Mouse (Mus musculus) hindbrain, embryonic 16.5 days (tissue): ENCODE results near the gene Rps27l. TPM values are rescaled to one million over a fixed set of nuclear protein-coding genes. Genes with fewer than 3 reads are reported as not detected.
A peak's percentile ranks its signal among the peaks of the same experiment; 100 is the strongest.

Experiments
- ATAC-seq: fragments of 200-750 bp; cut with Nextera tagmentation; 2 replicates; pipeline ENCODE4 v1.8.0; 2017; ENCODE audit warnings: moderate TSS enrichment, moderate library complexity
- H3K27ac ChIP-seq: fragments of 300-500 bp; sonication (generic); 2 replicates; pipeline ENCODE4 v1.5.1; 2014; ENCODE audit warnings: low read depth, mild to moderate bottlenecking, control low read depth, low read length, moderate library complexity
- H3K27me3 ChIP-seq: fragments of 300-500 bp; sonication (generic); replicated peaks from 2 replicates; pipeline ENCODE4 v1.6.1; 2014; ENCODE audit warnings: low read length; ENCODE audit not compliant: control insufficient read depth, insufficient read depth
- H3K36me3 ChIP-seq: fragments of 300-500 bp; sonication (generic); 2 replicates; pipeline ENCODE4 v1.6.1; 2014; ENCODE audit warnings: mild to moderate bottlenecking, low read length, moderate library complexity, mixed read lengths; ENCODE audit not compliant: control insufficient read depth, insufficient read depth
- H3K4me1 ChIP-seq: fragments of 300-500 bp; sonication (generic); 2 replicates; pipeline ENCODE4 v1.6.1; 2014; ENCODE audit warnings: low read depth, low read length; ENCODE audit not compliant: control insufficient read depth, insufficient read depth
- H3K4me2 ChIP-seq: fragments of 300-500 bp; sonication (generic); 2 replicates; pipeline ENCODE4 v1.6.1; 2014; ENCODE audit warnings: mild to moderate bottlenecking, low read length, control low read depth, moderate library complexity
- H3K4me3 ChIP-seq: fragments of 300-500 bp; sonication (generic); 2 replicates; pipeline ENCODE4 v1.5.1; 2014; ENCODE audit warnings: mild to moderate bottlenecking, low read length, control low read depth, moderate library complexity
- H3K9ac ChIP-seq: fragments of 300-500 bp; sonication (generic); 2 replicates; pipeline ENCODE4 v1.6.1; 2014; ENCODE audit warnings: low read depth, mild to moderate bottlenecking, control low read depth, low read length, moderate library complexity
- H3K9me3 ChIP-seq: fragments of 300-500 bp; sonication (generic); 2 replicates; pipeline ENCODE4 v1.6.1; 2014; ENCODE audit warnings: mild to moderate bottlenecking, low read length, moderate library complexity; ENCODE audit not compliant: control insufficient read depth
- WGBS: fragments of 180-500 bp; shearing (Covaris S2); extraction: QIAGEN DNeasy Blood & Tissue Kit; methylation state at CpG from one replicate; pipeline ENCODE4 v1.1.7; 2014; 5-methylcytosine and 5-hydroxymethylcytosine counted together
- polyA plus RNA-seq: library from polyadenylated mRNA; unstranded; fragments of >200 nt; fragmentation: Nextera tagmentation; extraction: Ambion mirVana; gene quantifications from 2 replicates; pipeline ENCODE4 v1.2.1, GENCODE M21; 2015

The Rps27l gene
- 204 and 212 TPM in 2 replicates for polyA plus RNA-seq

GRCm38 (mm10) chr9:66945647-66946641 is at the start of gene Rps27l:
TSS of gene Rps27l (plus strand) at chr9:66946086.
- Histone ChIP-seq H3K27ac (peak within 1 kb of the TSS; percentile 84), H3K36me3 (no peaks in the 10 kb centered on the region), H3K27me3 (no peaks in the 10 kb centered on the region), H3K9me3 (no peaks in the 10 kb centered on the region), H3K9ac (peak within 1 kb of the TSS; percentile 89), H3K4me2 (peak within 1 kb of the TSS; percentile 87), H3K4me1 (peaks cover 3% of the 10 kb centered on the region), H3K4me3 (peak within 1 kb of the TSS; percentile 87)
- peak; percentile 99 for ATAC-seq
- WGBS, result under 1% methylated on average over 77 of the region's 77 CpGs

- ATAC-seq, result no peak
- Histone ChIP-seq H3K4me3 (no peak overlapping the region), H3K4me2 (no peak overlapping the region), H3K9ac (no peak overlapping the region), H3K27me3 (no peaks in the 10 kb centered on the region), H3K27ac (no peak overlapping the region), H3K9me3 (no peaks in the 10 kb centered on the region), H3K4me1 (0 out of 2 replicates have a peak, but pooled peaks cover 2% of the 10 kb centered on the region), H3K36me3 (no peaks in the 10 kb centered on the region)
- WGBS, result 65% methylated on average over 6 of the region's 6 CpGs
Measured at GRCm38 (mm10) chr9:66896951-66897350, 48.9 kb upstream of the Rps27l start.

GRCm38 (mm10) chr9:66897851-66898250 is 48.0 kb upstream of the Rps27l start:
- Histone ChIP-seq H3K27me3 (no peaks in the 10 kb centered on the region), H3K9ac (no peak overlapping the region)
- 68% methylated on average over 6 of the region's 6 CpGs for WGBS

GRCm38 (mm10) chr9:66899072-66899471 is 46.8 kb upstream of the Rps27l start:
- Histone ChIP-seq H3K4me3 (no peak overlapping the region), H3K27me3 (no peaks in the 10 kb centered on the region), H3K4me2 (no peak overlapping the region), H3K9me3 (no peaks in the 10 kb centered on the region), H3K4me1 (0 out of 2 replicates have a peak, but pooled peaks cover 5% of the 10 kb centered on the region), H3K27ac (no peak overlapping the region), H3K9ac (no peak overlapping the region), H3K36me3 (no peaks in the 10 kb centered on the region)
- WGBS, result 88% methylated on average over 2 of the region's 2 CpGs
- ATAC-seq, result no peak

More at GRCm38 (mm10) chr9:66897851-66898250, 48.0 kb upstream of the Rps27l start:
- ATAC-seq, result no peak
- Histone ChIP-seq H3K4me1 (0 out of 2 replicates have a peak, but pooled peaks cover 5% of the 10 kb centered on the region), H3K4me2 (no peak overlapping the region), H3K9me3 (no peaks in the 10 kb centered on the region), H3K4me3 (no peak overlapping the region), H3K36me3 (no peaks in the 10 kb centered on the region), H3K27ac (no peak overlapping the region)

GRCm38 (mm10) chr9:66899526-66899925 is 46.4 kb upstream of the Rps27l start:
- no peak overlapping the region for H3K9ac ChIP-seq
- no peak overlapping the region for H3K27ac ChIP-seq
- 79% methylated on average over 4 of the region's 4 CpGs for WGBS
- no peak overlapping the region for H3K4me2 ChIP-seq
- H3K36me3 ChIP-seq, result no peaks in the 10 kb centered on the region
- 0 out of 2 replicates have a peak, but pooled peaks cover 5% of the 10 kb centered on the region for H3K4me1 ChIP-seq
- no peaks in the 10 kb centered on the region for H3K9me3 ChIP-seq
- no peak overlapping the region for H3K4me3 ChIP-seq
- no peak for ATAC-seq
- H3K27me3 ChIP-seq, result no peaks in the 10 kb centered on the region

- Histone ChIP-seq H3K9ac (no peak overlapping the region), H3K4me1 (peaks cover 10% of the 10 kb centered on the region), H3K4me2 (no peak overlapping the region), H3K4me3 (no peak overlapping the region), H3K27ac (no peak overlapping the region), H3K9me3 (no peaks in the 10 kb centered on the region), H3K27me3 (no peaks in the 10 kb centered on the region), H3K36me3 (no peaks in the 10 kb centered on the region)
- no peak for ATAC-seq
- WGBS, result 63% methylated on average over 9 of the region's 9 CpGs
Measured at GRCm38 (mm10) chr9:66905990-66906389, 39.9 kb upstream of the Rps27l start.

GRCm38 (mm10) chr9:66907126-66907525 is 38.8 kb upstream of the Rps27l start:
- Histone ChIP-seq H3K36me3 (no peaks in the 10 kb centered on the region), H3K27me3 (no peaks in the 10 kb centered on the region), H3K9me3 (no peaks in the 10 kb centered on the region), H3K4me2 (no peak overlapping the region), H3K4me1 (peaks cover 10% of the 10 kb centered on the region), H3K27ac (no peak overlapping the region), H3K9ac (no peak overlapping the region), H3K4me3 (no peak overlapping the region)
- no peak for ATAC-seq
- 92% methylated on average over 8 of the region's 8 CpGs for WGBS

GRCm38 (mm10) chr9:66907746-66908397 is 38.0 kb upstream of the Rps27l start:
- no peaks in the 10 kb centered on the region for H3K27me3 ChIP-seq
- no peak overlapping the region for H3K27ac ChIP-seq
- peaks cover 10% of the 10 kb centered on the region for H3K4me1 ChIP-seq
- 86% methylated on average over 5 of the region's 5 CpGs for WGBS
- no peaks in the 10 kb centered on the region for H3K9me3 ChIP-seq
- H3K4me3 ChIP-seq, result no peak overlapping the region
- no peak for ATAC-seq
- no peak overlapping the region for H3K4me2 ChIP-seq
- no peak overlapping the region for H3K9ac ChIP-seq
- no peaks in the 10 kb centered on the region for H3K36me3 ChIP-seq

- no peaks in the 10 kb centered on the region for H3K36me3 ChIP-seq
- H3K4me3 ChIP-seq, result no peak overlapping the region
- H3K27me3 ChIP-seq, result no peaks in the 10 kb centered on the region
- peaks cover 13% of the 10 kb centered on the region for H3K4me1 ChIP-seq
- 85% methylated on average over 7 of the region's 7 CpGs for WGBS
- H3K9me3 ChIP-seq, result no peaks in the 10 kb centered on the region
- H3K9ac ChIP-seq, result no peak overlapping the region
- ATAC-seq, result no peak
- H3K27ac ChIP-seq, result no peak overlapping the region
- H3K4me2 ChIP-seq, result no peak overlapping the region
Measured at GRCm38 (mm10) chr9:66909922-66910321, 36.0 kb upstream of the Rps27l start.
